Mouse (Mus musculus): Measurements from ENCODE around the gene Slc25a1. TPM values are rescaled to one million over a fixed set of nuclear protein-coding genes. Genes with fewer than 3 reads are reported as not detected.

Slc25a1 gene
- total and polyA plus RNA-seq, 3 experiments, result 113 to 141 (median 134) TPM

DNA sequence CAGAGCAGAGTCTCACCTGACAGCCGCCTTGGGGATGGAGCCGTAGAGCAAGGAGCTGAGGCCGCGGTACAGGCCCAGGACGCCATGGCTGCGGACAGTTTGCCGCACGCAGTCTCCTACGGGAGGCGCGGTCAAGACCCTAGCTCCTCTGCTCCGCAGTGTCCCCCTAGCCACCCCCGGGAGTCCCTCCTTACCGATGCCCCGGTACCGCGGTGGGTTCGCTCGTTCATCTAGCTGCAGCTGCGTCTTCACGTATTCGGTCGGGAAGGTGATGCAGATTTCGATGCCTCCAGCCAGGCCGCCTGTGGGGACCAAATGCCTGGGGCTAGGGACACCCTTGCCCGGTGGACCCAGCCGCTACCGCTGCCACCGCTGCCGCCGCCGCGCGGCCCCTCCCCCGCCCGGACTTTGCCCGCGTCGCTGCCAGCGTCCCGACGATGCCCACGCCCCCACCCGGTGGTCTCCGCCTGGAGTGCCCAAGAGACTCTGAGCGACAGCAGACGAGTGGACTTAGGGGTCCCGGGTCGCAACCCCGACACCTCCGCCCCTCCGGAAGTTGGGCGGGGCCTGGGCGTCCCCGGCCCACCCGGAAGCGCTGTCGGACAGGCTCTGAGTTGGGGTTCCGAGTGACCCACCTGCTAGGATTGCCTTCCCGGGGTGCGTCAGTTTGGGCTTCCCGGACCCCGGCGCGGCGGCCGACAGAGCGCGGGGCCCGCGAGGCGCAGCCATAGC lies 502 bp downstream of the Slc25a1 start:
- in situ Hi-C loops (cut with MboI; ENCODE audit: low pct_ligation_motif_present, low pct_unique_long_range_greater_than_20kb, low sequenced_read_pairs) (no loop called here), dilution Hi-C loops (cut with MboI; ENCODE audit: extremely low pct_ligation_motif_present, extremely low pct_unique_long_range_greater_than_20kb, low sequenced_read_pairs) (no loop called here)
- peak overlapping the region; percentile 43; the same call in 1 of the 2 replicates for H3K27ac ChIP-seq (ENCODE audit: insufficient read depth, low read depth)
- DNase-seq (ENCODE audit: extremely low read depth), result no peak
- peak overlapping the region; percentile 73 to 83 (median 83) for H3K4me3 ChIP-seq (replicated peaks in 1 of 3; ENCODE audit: low read depth in 2 of 3, low read length in 2 of 3, poor library complexity in 1 of 3)
- H3K9ac ChIP-seq (ENCODE audit: insufficient read depth, low read depth), result peak overlapping the region; percentile 83
- H3K4me1 ChIP-seq (ENCODE audit: control insufficient read depth in 1 of 2, insufficient read depth in 2 of 2), result peaks cover 9 to 43% of the 10 kb centered on the region in 2 experiments
- H3K27me3 ChIP-seq (replicated peaks), result no peaks in the 10 kb centered on the region
- H3K4me2 ChIP-seq (ENCODE audit: insufficient read depth, low read depth, poor library complexity, severe bottlenecking), result peak overlapping the region; percentile 53
- TF ChIP-seq ELF1 (IDR thresholded peaks at IDR 0.05; ENCODE audit: low read depth, low read length) (peak; percentile 93), EP300 (IDR thresholded peaks at IDR 0.05; ENCODE audit: low read length) (no peak), MAFK (IDR thresholded peaks at IDR 0.05; ENCODE audit: insufficient replicate concordance, low read length) (no peak), NELFE (IDR thresholded peaks at IDR 0.05; ENCODE audit: low read depth, low read length) (no peak), KAT2A (IDR thresholded peaks at IDR 0.05; ENCODE audit: insufficient replicate concordance, low read length) (peak; percentile 49; the same call in 1 of the 2 replicates), HCFC1 (IDR thresholded peaks at IDR 0.05; ENCODE audit: low read depth, low read length) (peak; percentile 38; the same call in 1 of the 2 replicates), NRF1 (IDR thresholded peaks at IDR 0.05; ENCODE audit: low read depth, low read length) (no peak)
- peaks cover 2% of the 10 kb centered on the region; the same call in 1 of the 2 replicates for H3K79me2 ChIP-seq (replicated peaks; ENCODE audit: control insufficient read depth, extremely low read depth, insufficient read depth, poor library complexity, severe bottlenecking)
- peaks cover 19 to 39% of the 10 kb centered on the region in 2 experiments for H3K36me3 ChIP-seq (replicated peaks in 1 of 2; ENCODE audit: control insufficient read depth in 1 of 2, insufficient read depth in 1 of 2, low read length in 1 of 2)
- no peaks in the 10 kb centered on the region for H3K9me3 ChIP-seq (replicated peaks; ENCODE audit: low read length)

DNA sequence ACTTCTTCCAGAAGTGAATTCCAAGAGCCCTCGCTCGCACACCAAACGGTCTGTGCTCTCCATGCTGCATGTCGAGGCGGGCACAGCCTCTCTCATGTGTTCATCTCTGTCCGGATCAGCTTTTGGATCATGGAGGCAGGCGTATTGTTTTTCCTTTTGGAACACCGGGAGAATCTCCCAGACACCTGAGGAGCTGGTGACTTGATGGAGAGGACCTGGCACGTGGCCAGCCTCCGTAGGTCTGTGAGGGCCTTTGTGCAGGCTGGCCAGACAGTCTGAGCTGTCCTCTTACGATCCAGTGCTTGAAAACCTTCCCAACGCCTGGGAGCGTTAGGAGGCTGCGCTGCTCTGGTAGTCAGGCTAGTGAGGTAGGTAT lies 5.9 kb downstream of the Slc25a1 start:
- Histone ChIP-seq H3K36me3 (replicated peaks in 1 of 2; ENCODE audit: control insufficient read depth in 1 of 2, insufficient read depth in 1 of 2, low read length in 1 of 2) (peaks cover 19 to 39% of the 10 kb centered on the region in 2 experiments), H3K4me1 (ENCODE audit: control insufficient read depth in 1 of 2, insufficient read depth in 2 of 2) (peaks cover 13 to 40% of the 10 kb centered on the region in 2 experiments), H3K9ac (ENCODE audit: insufficient read depth, low read depth) (peak overlapping the region; percentile 92), H3K4me3 (replicated peaks in 1 of 3; ENCODE audit: low read depth in 2 of 3, low read length in 2 of 3, poor library complexity in 1 of 3) (peak overlapping the region; percentile 62 to 100 (median 81)), H3K9me3 (replicated peaks; ENCODE audit: low read length) (peaks cover 4% of the 10 kb centered on the region), H3K27ac (ENCODE audit: insufficient read depth, low read depth) (0 out of 2 replicates have a peak overlapping the region, but pooled peaks have one; percentile 2), H3K79me2 (replicated peaks; ENCODE audit: control insufficient read depth, extremely low read depth, insufficient read depth, poor library complexity, severe bottlenecking) (peaks cover 5% of the 10 kb centered on the region; the same call in 1 of the 2 replicates), H3K4me2 (ENCODE audit: insufficient read depth, low read depth, poor library complexity, severe bottlenecking) (peak overlapping the region; percentile 90), H3K27me3 (replicated peaks) (peaks cover 16% of the 10 kb centered on the region)
- TF ChIP-seq ZMIZ1 (IDR thresholded peaks at IDR 0.05; ENCODE audit: low read depth, low read length), result no peak
- no peak for TF ChIP-seq USF1 (IDR thresholded peaks at IDR 0.05; ENCODE audit: low read depth, low read length)
- TF ChIP-seq HCFC1 (IDR thresholded peaks at IDR 0.05; ENCODE audit: low read depth, low read length), result no peak
- TF ChIP-seq MYC (IDR thresholded peaks at IDR 0.05; ENCODE audit: low read depth, low read length), result no peak
- no peak for TF ChIP-seq ELF1 (IDR thresholded peaks at IDR 0.05; ENCODE audit: low read depth, low read length)
- TF ChIP-seq ZC3H11A (IDR thresholded peaks at IDR 0.05; ENCODE audit: low read depth, low read length), result no peak
- no peak for TF ChIP-seq JUN (IDR thresholded peaks at IDR 0.05; ENCODE audit: insufficient read depth, low read depth, low read length)
- TF ChIP-seq USF2 (conservative IDR thresholded peaks at IDR 0.05; ENCODE audit: low read depth, low read length), result no peak
- no peak for TF ChIP-seq MAFK (IDR thresholded peaks at IDR 0.05; ENCODE audit: insufficient replicate concordance, low read length)
- no peak for TF ChIP-seq POLR2A (IDR thresholded peaks at IDR 0.05; ENCODE audit: low read depth, low read length)
- TF ChIP-seq UBTF (IDR thresholded peaks at IDR 0.05; ENCODE audit: low read depth, low read length), result no peak
- DNase-seq (ENCODE audit: extremely low read depth), result no peak
- in situ Hi-C loops (cut with MboI; ENCODE audit: low pct_ligation_motif_present, low pct_unique_long_range_greater_than_20kb, low sequenced_read_pairs), result no loop called here
- dilution Hi-C loops (cut with MboI; ENCODE audit: extremely low pct_ligation_motif_present, extremely low pct_unique_long_range_greater_than_20kb, low sequenced_read_pairs), result no loop called here
